Mouse (Mus musculus): ENCODE data around the gene Gbf1.
"Not testable (repeated sequence)": the region's sequence is repeated elsewhere in the genome, so short reads cannot be mapped to it uniquely, and the experiment has no call there.

Gene Gbf1

GRCm38 (mm10) chr19:46152127-46152803 lies at the start of gene Gbf1:
Gene Gbf1, plus strand, starts transcription at chr19:46152509.
- DNase-seq (ENCODE audit: low read depth, low spot score): peak; percentile 98

GRCm38 (mm10) chr19:46103437-46104186 lies 48.7 kb upstream of the Gbf1 start:
- DNase-seq (ENCODE audit: low read depth, low spot score): no peak

GRCm38 (mm10) chr19:46104187-46104557 lies 48.1 kb upstream of the Gbf1 start:
- DNase-seq (ENCODE audit: low read depth, low spot score): no peak

GRCm38 (mm10) chr19:46110214-46110613 lies 42.1 kb upstream of the Gbf1 start:
- no peak for DNase-seq (ENCODE audit: low read depth, low spot score)

GRCm38 (mm10) chr19:46110781-46111180 lies 41.5 kb upstream of the Gbf1 start:
- DNase-seq (ENCODE audit: low read depth, low spot score): no peak

- DNase-seq (ENCODE audit: low read depth, low spot score): no peak
Observed at GRCm38 (mm10) chr19:46114617-46115016, 37.7 kb upstream of the Gbf1 start.

- DNase-seq (ENCODE audit: low read depth, low spot score): no peak
Observed at GRCm38 (mm10) chr19:46119458-46119857, 32.9 kb upstream of the Gbf1 start.

GRCm38 (mm10) chr19:46120872-46121271 lies 31.4 kb upstream of the Gbf1 start:
- DNase-seq (ENCODE audit: low read depth, low spot score): no peak

- no peak for DNase-seq (ENCODE audit: low read depth, low spot score)
Observed at GRCm38 (mm10) chr19:46123876-46124275, 28.4 kb upstream of the Gbf1 start.

- no peak for DNase-seq (ENCODE audit: low read depth, low spot score)
Observed at GRCm38 (mm10) chr19:46124651-46125050, 27.7 kb upstream of the Gbf1 start.

- no peak for DNase-seq (ENCODE audit: low read depth, low spot score)
Observed at GRCm38 (mm10) chr19:46126301-46126700, 26.0 kb upstream of the Gbf1 start.

- not testable (repeated sequence) for DNase-seq (ENCODE audit: low read depth, low spot score)
Observed at GRCm38 (mm10) chr19:46129737-46130136, 22.6 kb upstream of the Gbf1 start.

GRCm38 (mm10) chr19:46131283-46131682 lies 21.0 kb upstream of the Gbf1 start:
- no peak for DNase-seq (ENCODE audit: low read depth, low spot score)

- peak; percentile 12 for DNase-seq (ENCODE audit: low read depth, low spot score)
Observed at GRCm38 (mm10) chr19:46131694-46132525, 20.4 kb upstream of the Gbf1 start, which contains the start of gene Elovl3. Gene Elovl3, plus strand, starts transcription at chr19:46131897.

GRCm38 (mm10) chr19:46132577-46132976 lies 19.7 kb upstream of the Gbf1 start:
- DNase-seq (ENCODE audit: low read depth, low spot score): no peak

GRCm38 (mm10) chr19:46135297-46135696 lies 17.0 kb upstream of the Gbf1 start:
- DNase-seq (ENCODE audit: low read depth, low spot score): peak; percentile 92

GRCm38 (mm10) chr19:46135789-46136638 lies 16.3 kb upstream of the Gbf1 start:
- peak; percentile 60 for DNase-seq (ENCODE audit: low read depth, low spot score)

- DNase-seq (ENCODE audit: low read depth, low spot score): peak; percentile 75
Observed at GRCm38 (mm10) chr19:46136639-46137580, 15.4 kb upstream of the Gbf1 start.

GRCm38 (mm10) chr19:46140324-46140723 lies 12.0 kb upstream of the Gbf1 start:
- DNase-seq (ENCODE audit: low read depth, low spot score): no peak

GRCm38 (mm10) chr19:46141091-46141490 lies 11.2 kb upstream of the Gbf1 start:
- DNase-seq (ENCODE audit: low read depth, low spot score): peak; percentile 59
